Mouse (Mus musculus) heart, adult 2 months (tissue): ENCODE measurements around the gene Bet1l.

Source experiments
- CTCF ChIP-seq: fragments of 200-600 bp; IDR thresholded peaks from 2 replicates; pipeline ENCODE4 v1.8.1; 2022; ENCODE audit warnings: antibody characterized with exemption, mild to moderate bottlenecking, moderate library complexity
- POLR2A ChIP-seq: fragments of 200-500 bp; IDR thresholded peaks from 2 replicates; pipeline ENCODE4 v1.6.1; 2011; ENCODE audit warnings: mild to moderate bottlenecking, low read depth, low read length, control low read depth; ENCODE audit not compliant: insufficient read depth

- no peak for TF ChIP-seq CTCF
- TF ChIP-seq POLR2A: no peak
Observed at GRCm38 (mm10) chr7:140851916-140852315, 5.5 kb downstream of the Bet1l start.
